Mouse (Mus musculus) ES-E14 (cell line): ENCODE results near the gene Mcrip1. TPM values are rescaled to one million over a fixed set of nuclear protein-coding genes. Genes with fewer than 3 reads are reported as not detected.

ENCODE experiments used
- DNase-seq: peaks from one replicate; pipeline ENCODE4 v3.0.0-alpha.2; 2013; ENCODE audit warnings: low read depth, low spot score
- H3K27ac ChIP-seq: 2 replicates; pipeline ENCODE4 v1.5.1; 2012; ENCODE audit warnings: low read depth, mild to moderate bottlenecking, low read length, moderate library complexity, mixed read lengths; ENCODE audit not compliant: poor library complexity, insufficient read depth, severe bottlenecking
- H3K36me3 ChIP-seq: 2 replicates; pipeline ENCODE4 v1.6.1; 2012; ENCODE audit warnings: mild to moderate bottlenecking, low read length, moderate library complexity, mixed read lengths; ENCODE audit not compliant: control insufficient read depth, poor library complexity, insufficient read depth, severe bottlenecking
- H3K4me1 ChIP-seq, 2 experiments: fragments of 150-350 bp in 1 of 2; sonication (generic) in 1 of 2; 2 replicates each; pipeline ENCODE4 v1.6.1; 2012; ENCODE audit warnings: low read length in 2 of 2, mild to moderate bottlenecking in 1 of 2, mixed read lengths in 1 of 2; ENCODE audit not compliant: control insufficient read depth in 2 of 2, insufficient read depth in 2 of 2, poor library complexity in 1 of 2
- H3K4me3 ChIP-seq, 2 experiments: fragments of 150-350 bp in 1 of 2; sonication (generic) in 1 of 2; 2 replicates each; pipeline ENCODE4 v1.5.1; 2012; ENCODE audit warnings: low read length in 2 of 2, low read depth in 1 of 2, mild to moderate bottlenecking in 1 of 2, mixed read lengths in 1 of 2; ENCODE audit not compliant: insufficient read depth in 1 of 2, poor library complexity in 1 of 2, severe bottlenecking in 1 of 2
- H3K9ac ChIP-seq: 2 replicates; pipeline ENCODE4 v1.6.1; 2012; ENCODE audit warnings: low read depth, mild to moderate bottlenecking, low read length, mixed read lengths; ENCODE audit not compliant: poor library complexity, insufficient read depth, severe bottlenecking
- H3K9me3 ChIP-seq: fragments of 150-350 bp; sonication (generic); 2 replicates; pipeline ENCODE4 v1.6.1; 2012; ENCODE audit warnings: low read depth, mild to moderate bottlenecking, low read length; ENCODE audit not compliant: control insufficient read depth, insufficient read depth
- CHD2 ChIP-seq: IDR thresholded peaks from 2 replicates; pipeline ENCODE4 v1.6.1; 2014; ENCODE audit warnings: mild to moderate bottlenecking, low read depth, low read length, inconsistent platforms
- HCFC1 ChIP-seq: IDR thresholded peaks from 2 replicates; pipeline ENCODE4 v1.6.1; 2012; ENCODE audit warnings: low read length, inconsistent platforms, borderline replicate concordance; ENCODE audit not compliant: insufficient read depth
- MAFK ChIP-seq: IDR thresholded peaks from 2 replicates; pipeline ENCODE4 v1.6.1; 2014; ENCODE audit warnings: mild to moderate bottlenecking, low read depth, low read length, inconsistent platforms; ENCODE audit not compliant: insufficient read depth
- ZC3H11A ChIP-seq: IDR thresholded peaks from 2 replicates; pipeline ENCODE4 v1.6.1; 2012; ENCODE audit warnings: low read depth, mild to moderate bottlenecking, inconsistent platforms, low read length, borderline replicate concordance
- ZNF384 ChIP-seq: IDR thresholded peaks from 2 replicates; pipeline ENCODE4 v1.6.1; 2012; ENCODE audit warnings: low read depth, low read length, inconsistent platforms
- in situ Hi-C, 2 experiments: fragments of 600-800 bp; cut with MboI; formaldehyde crosslinking; loops; one replicate each; pipeline ENCODE4 v1.15.1; 2025; ENCODE audit warnings: low sequenced_read_pairs in 2 of 2, inconsistent platforms in 1 of 2; ENCODE audit not compliant: unreplicated experiment in 2 of 2
- total RNA-seq: library from RNA; depleted of rRNA; stranded (reverse); fragments of 300-350 nt; gene quantifications from 2 replicates; pipeline ENCODE4 v1.2.3, GENCODE M21; 2012

Mcrip1 gene
- total RNA-seq, 1 experiment: 18.9 TPM

DNA sequence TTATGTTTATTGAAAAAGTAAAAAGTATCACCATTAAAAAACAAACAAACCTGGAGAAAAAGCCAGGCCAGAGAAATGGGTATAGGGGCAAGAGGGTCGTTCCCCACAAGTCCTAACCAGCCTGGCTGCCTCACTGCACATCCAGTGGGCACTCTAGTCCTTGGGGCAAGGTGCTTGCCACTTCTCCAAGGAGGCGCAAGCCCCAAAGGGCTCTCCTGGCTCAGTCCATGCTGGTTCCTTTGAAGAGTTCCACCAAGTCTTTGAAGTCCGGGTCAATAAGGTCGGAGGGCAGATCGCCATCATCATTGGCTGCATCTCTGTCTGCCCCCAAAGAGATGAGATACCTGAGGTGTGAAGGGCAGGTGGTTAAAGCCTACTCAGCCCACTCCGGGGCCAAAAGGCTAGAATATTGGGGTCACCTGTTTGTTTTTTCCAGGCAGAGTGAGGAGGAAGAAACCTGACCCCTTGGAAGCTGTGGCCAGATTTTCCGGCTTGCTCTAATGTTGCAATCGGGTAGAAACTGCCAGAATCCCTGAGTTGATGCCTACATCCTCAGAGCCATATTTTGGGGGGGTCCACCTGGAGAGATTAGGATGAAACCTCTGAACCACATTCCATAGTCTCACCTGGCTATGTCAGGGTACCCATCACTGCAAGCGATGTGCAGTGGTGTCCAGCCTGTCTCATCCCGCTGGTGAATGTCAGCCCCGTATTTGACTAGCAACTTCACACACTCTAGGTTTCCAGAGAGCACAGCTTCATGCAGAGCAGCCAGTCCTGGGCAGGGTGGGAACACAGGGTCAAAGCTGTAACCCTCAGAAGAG lies 671 bp upstream of the Mcrip1 start:
- Histone ChIP-seq H3K9me3 (no peaks in the 10 kb centered on the region), H3K27ac (no peak overlapping the region), H3K9ac (peak overlapping the region; percentile 80), H3K4me1 (peaks cover 0 to 9% of the 10 kb centered on the region in 2 experiments; a peak in 3 of 4 replicates), H3K36me3 (no peaks in the 10 kb centered on the region; the same call in 1 of the 2 replicates), H3K4me3 (peak overlapping the region; percentile 74 to 76)
- in situ Hi-C loops: no loop called here
- no peak for DNase-seq
- TF ChIP-seq HCFC1 (no peak), CHD2 (no peak), MAFK (no peak), ZC3H11A (no peak), ZNF384 (no peak)

DNA sequence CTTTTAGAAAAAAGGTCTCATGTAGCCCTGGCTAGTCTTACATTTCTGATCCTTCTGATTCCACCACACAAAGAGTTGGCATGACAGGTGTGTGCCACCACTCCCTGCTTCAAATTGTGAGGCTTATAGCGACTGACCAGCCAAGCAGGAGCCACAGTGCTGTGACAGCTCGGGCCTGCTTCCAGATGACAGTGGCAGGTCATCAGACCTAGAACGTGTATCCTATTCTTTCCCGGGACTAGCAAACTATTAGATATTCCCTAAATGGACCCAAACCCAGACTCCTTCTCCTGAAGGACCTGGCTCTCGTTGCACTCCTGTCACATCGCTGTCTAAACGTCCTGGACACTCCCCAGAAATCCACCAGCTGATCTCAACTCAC lies 750 bp downstream of the Mcrip1 start:
- Histone ChIP-seq H3K27ac (no peak overlapping the region), H3K9me3 (no peaks in the 10 kb centered on the region), H3K4me1 (peaks cover 0 to 9% of the 10 kb centered on the region in 2 experiments; a peak in 3 of 4 replicates), H3K4me3 (peak overlapping the region; percentile 76 to 86), H3K9ac (peak overlapping the region; percentile 75), H3K36me3 (peaks cover 5% of the 10 kb centered on the region; the same call in 1 of the 2 replicates)
- TF ChIP-seq MAFK (no peak), ZNF384 (no peak), HCFC1 (no peak), CHD2 (no peak), ZC3H11A (no peak)
- in situ Hi-C loops: no loop called here
- DNase-seq: no peak

DNA sequence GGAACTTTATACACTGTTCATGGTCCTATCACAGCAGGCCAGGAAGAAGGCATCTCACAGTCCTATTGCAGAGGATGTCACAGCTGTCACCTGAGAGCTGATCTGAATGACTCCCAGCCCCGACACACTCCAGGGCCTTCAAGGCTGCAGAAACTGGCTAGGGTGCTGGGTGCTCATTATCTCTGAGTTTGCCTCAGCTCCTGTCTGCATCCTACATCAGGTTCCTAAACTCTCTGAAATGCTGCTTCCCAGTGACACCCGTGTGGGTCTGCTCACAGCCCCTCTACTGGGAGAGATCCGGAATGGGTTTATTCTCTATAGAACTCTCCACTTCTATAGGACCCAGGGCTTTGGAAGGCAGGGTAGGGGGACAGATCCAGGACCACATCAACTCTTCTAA lies 1.3 kb downstream of the Mcrip1 start:
- DNase-seq: no peak
- TF ChIP-seq ZC3H11A (no peak), HCFC1 (no peak), CHD2 (no peak), MAFK (no peak), ZNF384 (no peak)
- Histone ChIP-seq H3K9me3 (no peaks in the 10 kb centered on the region), H3K9ac (no peak overlapping the region), H3K27ac (no peak overlapping the region), H3K36me3 (peaks cover 5% of the 10 kb centered on the region; the same call in 1 of the 2 replicates), H3K4me3 (no peak overlapping the region), H3K4me1 (peaks cover 0 to 9% of the 10 kb centered on the region in 2 experiments; a peak in 3 of 4 replicates)
- in situ Hi-C loops: no loop called here

DNA sequence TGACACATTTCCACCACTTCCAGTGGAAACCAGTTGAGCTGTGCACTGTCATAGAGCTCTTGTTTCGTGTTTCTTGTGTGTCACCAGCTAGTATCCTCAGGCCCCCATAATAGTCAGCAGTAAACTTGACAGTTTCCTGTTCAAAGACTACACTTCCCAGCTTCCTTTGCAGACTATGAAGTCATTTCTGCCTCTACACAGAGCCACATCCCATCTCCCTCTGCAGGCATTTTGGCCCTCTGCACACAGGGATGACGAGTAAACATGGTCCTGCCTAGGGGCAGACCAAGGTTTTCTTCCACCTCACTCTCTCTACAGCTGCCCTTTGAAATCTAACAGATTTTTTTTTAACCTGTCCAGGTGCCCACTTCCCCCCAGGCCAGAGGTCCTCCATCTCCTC lies 2.1 kb downstream of the Mcrip1 start:
- in situ Hi-C loops: no loop called here
- DNase-seq: no peak
- H3K27ac ChIP-seq: no peak overlapping the region
- no peak overlapping the region for H3K4me3 ChIP-seq
- H3K9me3 ChIP-seq: no peaks in the 10 kb centered on the region
- H3K36me3 ChIP-seq: peaks cover 5% of the 10 kb centered on the region; the same call in 1 of the 2 replicates
- TF ChIP-seq CHD2 (no peak), MAFK (no peak), ZNF384 (no peak), ZC3H11A (no peak), HCFC1 (peak; percentile 64; the same call in 1 of the 2 replicates)
- H3K9ac ChIP-seq: no peak overlapping the region
- H3K4me1 ChIP-seq: peaks cover 0 to 9% of the 10 kb centered on the region in 2 experiments; a peak in 3 of 4 replicates
